Mouse (Mus musculus) heart, embryonic 16.5 days (tissue): ENCODE results near the gene Trnp1. TPM values are rescaled to one million over a fixed set of nuclear protein-coding genes. Genes with fewer than 3 reads are reported as not detected.

Experiments
- ATAC-seq: fragments of 200-750 bp; cut with Nextera tagmentation; replicated peaks from 2 replicates; pipeline ENCODE4 v1.8.0; 2017; ENCODE audit warnings: moderate number of reproducible peaks; ENCODE audit not compliant: insufficient read depth, low FRiP score; ENCODE audit errors: extremely low read depth
- H3K27ac ChIP-seq: fragments of 300-500 bp; sonication (generic); 2 replicates; pipeline ENCODE4 v1.5.1; 2014; ENCODE audit warnings: mild to moderate bottlenecking, low read length, control low read depth, moderate library complexity
- H3K27me3 ChIP-seq: fragments of 300-500 bp; sonication (generic); 2 replicates; pipeline ENCODE4 v1.6.1; 2014; ENCODE audit warnings: low read length, mixed read lengths; ENCODE audit not compliant: control insufficient read depth, insufficient read depth
- H3K36me3 ChIP-seq: fragments of 300-500 bp; sonication (generic); 2 replicates; pipeline ENCODE4 v1.6.1; 2014; ENCODE audit not compliant: control insufficient read depth, insufficient read depth
- H3K4me1 ChIP-seq: fragments of 300-500 bp; sonication (generic); 2 replicates; pipeline ENCODE4 v1.6.1; 2014; ENCODE audit warnings: low read length, mixed read lengths; ENCODE audit not compliant: control insufficient read depth, insufficient read depth
- H3K4me2 ChIP-seq: fragments of 300-500 bp; sonication (generic); 2 replicates; pipeline ENCODE4 v1.6.1; 2014; ENCODE audit warnings: low read depth, mild to moderate bottlenecking, control low read depth, low read length
- H3K4me3 ChIP-seq: fragments of 300-500 bp; sonication (generic); 2 replicates; pipeline ENCODE4 v1.5.1; 2014; ENCODE audit warnings: mild to moderate bottlenecking, control low read depth, low read length
- H3K9ac ChIP-seq: fragments of 300-500 bp; sonication (generic); 2 replicates; pipeline ENCODE4 v1.6.1; 2014; ENCODE audit warnings: low read length, control low read depth
- H3K9me3 ChIP-seq: fragments of 300-500 bp; sonication (generic); replicated peaks from 2 replicates; pipeline ENCODE4 v1.6.1; 2016; ENCODE audit warnings: low read length; ENCODE audit not compliant: control insufficient read depth
- WGBS: fragments of 180-500 bp; shearing (Covaris S2); extraction: QIAGEN DNeasy Blood & Tissue Kit; methylation state at CpG from one replicate; pipeline ENCODE4 v1.1.7; 2014; 5-methylcytosine and 5-hydroxymethylcytosine counted together
- polyA plus RNA-seq: library from polyadenylated mRNA; unstranded; fragments of >200 nt; fragmentation: Nextera tagmentation; extraction: Ambion mirVana; gene quantifications from 2 replicates; pipeline ENCODE4 v1.2.1, GENCODE M21; 2015

Trnp1 gene
- polyA plus RNA-seq, 1 experiment from 2014 or later = 0.64 TPM

DNA sequence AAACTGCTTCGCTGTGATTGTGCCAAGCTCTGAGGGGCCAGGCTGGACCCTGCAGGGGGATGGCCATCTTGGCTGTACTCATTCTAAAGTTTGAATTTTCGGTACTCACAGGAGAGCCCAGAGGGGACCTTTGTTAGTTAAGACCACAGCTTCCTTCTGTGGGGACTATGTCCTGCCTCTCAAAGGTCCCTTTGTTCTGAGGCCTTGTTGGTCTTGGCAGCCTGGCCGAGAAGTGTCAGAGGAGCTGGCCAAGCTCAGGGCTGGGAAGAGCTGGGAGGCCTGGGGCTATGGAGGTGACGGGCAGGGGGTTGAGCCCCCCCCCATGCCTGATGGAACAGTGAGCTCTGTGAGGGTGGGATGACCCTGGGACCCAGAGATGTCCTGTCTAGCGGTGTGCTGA lies 55.3 kb downstream of the Trnp1 start:
- Histone ChIP-seq H3K9me3 (no peaks in the 10 kb centered on the region), H3K27me3 (no peaks in the 10 kb centered on the region), H3K4me3 (no peak overlapping the region), H3K4me2 (no peak overlapping the region), H3K9ac (no peak overlapping the region), H3K27ac (peak overlapping the region; percentile 75), H3K36me3 (no peaks in the 10 kb centered on the region), H3K4me1 (peaks cover 12% of the 10 kb centered on the region)
- WGBS = 57% methylated on average over 5 of the region's 5 CpGs
- peak; percentile 58 for ATAC-seq

DNA sequence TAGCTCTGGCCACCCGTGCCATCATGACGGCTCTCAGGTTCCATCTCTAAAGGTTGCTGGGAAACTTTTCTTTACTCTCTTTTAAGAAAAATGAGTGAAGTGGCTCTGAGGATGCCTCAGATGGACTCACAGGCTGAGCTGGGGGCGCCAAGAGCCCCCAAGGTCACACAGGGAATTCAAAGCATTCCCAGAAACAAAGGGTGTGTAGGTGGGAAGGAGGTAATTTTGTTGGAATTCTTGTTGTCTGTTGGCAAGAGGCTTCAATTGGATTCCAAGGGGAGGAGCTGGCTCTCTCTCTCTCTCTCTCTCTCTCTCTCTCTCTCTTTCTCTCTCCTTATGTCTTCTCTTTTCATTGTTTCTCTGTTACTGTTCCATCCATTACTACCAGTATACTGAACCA lies 56.2 kb downstream of the Trnp1 start:
- ATAC-seq = no peak
- no peak overlapping the region for H3K4me2 ChIP-seq
- H3K36me3 ChIP-seq = no peaks in the 10 kb centered on the region
- 66% methylated on average over 3 of the region's 3 CpGs for WGBS
- no peaks in the 10 kb centered on the region for H3K27me3 ChIP-seq
- H3K4me3 ChIP-seq = no peak overlapping the region
- peaks cover 12% of the 10 kb centered on the region for H3K4me1 ChIP-seq
- H3K27ac ChIP-seq = peak overlapping the region; percentile 75
- no peak overlapping the region for H3K9ac ChIP-seq
- no peaks in the 10 kb centered on the region for H3K9me3 ChIP-seq

Other genes with a start within 250 kb of the Trnp1 start
- 3.4 and 7.6 TPM in 2 replicates for gene Sytl1, start 235.4 kb downstream of the Trnp1 start, polyA plus RNA-seq
- gene Tmem222, start 220.8 kb downstream of the Trnp1 start, polyA plus RNA-seq = 55.5 and 59.2 TPM in 2 replicates
- 13.5 and 13.7 TPM in 2 replicates for gene Wdtc1, start 145.1 kb downstream of the Trnp1 start, polyA plus RNA-seq
- 7.2 and 8.1 TPM in 2 replicates for gene Slc9a1, start 128.8 kb downstream of the Trnp1 start, polyA plus RNA-seq
- gene Tent5b, start 18.4 kb downstream of the Trnp1 start, polyA plus RNA-seq = 1.0 and 1.3 TPM in 2 replicates
- 3.1 and 4.5 TPM in 2 replicates for gene Kdf1, start 20.4 kb upstream of the Trnp1 start, polyA plus RNA-seq
- gene Nudc, start 47.4 kb upstream of the Trnp1 start, polyA plus RNA-seq = 209 and 234 TPM in 2 replicates
- gene Nr0b2, start 54.8 kb upstream of the Trnp1 start, polyA plus RNA-seq = 20.1 and 22.3 TPM in 2 replicates
- gene Gpatch3, start 76.2 kb upstream of the Trnp1 start, polyA plus RNA-seq = 4.6 and 4.7 TPM in 2 replicates
- 12.0 and 12.7 TPM in 2 replicates for gene Gpn2, start 85.8 kb upstream of the Trnp1 start, polyA plus RNA-seq
- 11.2 and 20.6 TPM in 2 replicates for gene Sfn, start 103.6 kb upstream of the Trnp1 start, polyA plus RNA-seq
- 1.8 and 2.2 TPM in 2 replicates for gene Zdhhc18, start 151.6 kb upstream of the Trnp1 start, polyA plus RNA-seq
- 13.9 and 16.7 TPM in 2 replicates for gene Pigv, start 174.1 kb upstream of the Trnp1 start, polyA plus RNA-seq